Mouse (Mus musculus) left cerebral cortex, postnatal 14 days (tissue): ENCODE measurements around the gene Mettl22. TPM values are rescaled to one million over a fixed set of nuclear protein-coding genes. Genes with fewer than 3 reads are reported as not detected.

ENCODE experiments used
- DNase-seq, 2 experiments: peaks; one replicate each; pipeline ENCODE4 v3.0.0; 2021 to 2022; ENCODE audit warnings: low spot score in 2 of 2, mixed read lengths in 1 of 2
- intact Hi-C: fragments of 180-260 bp; cut with DNase I; formaldehyde crosslinking; loops from one replicate; pipeline ENCODE4 v1.15.1; 2025
- long read RNA-seq, 2 experiments: library from polyadenylated mRNA; stranded (forward); transcript quantifications; one replicate each; pipeline ENCODE4 v2.0.0; 2021
- total RNA-seq, 2 experiments: library from RNA; stranded (reverse); gene quantifications; 2 replicates each; pipeline ENCODE4 v1.2.3; 2021

The Mettl22 gene
- total RNA-seq = 10 to 100 TPM; 29.5 to 30.5 TPM
- long read RNA-seq, experiment 1, transcript Mettl22-201 (11 exons, 1,825 nt) = major isoform, 37 of 43 reads
- long read RNA-seq, experiment 1, partial matches to known transcripts = 2 of 43 reads
- long read RNA-seq, experiment 1, other reads (novel, unspliced or antisense) = 4 of 43 reads
- long read RNA-seq, experiment 2, transcript Mettl22-201 (11 exons, 1,825 nt) = major isoform, 26 of 32 reads
- long read RNA-seq, experiment 2, partial matches to known transcripts = 2 of 32 reads
- long read RNA-seq, experiment 2, other reads (novel, unspliced or antisense) = 4 of 32 reads

GRCm38 (mm10) chr16:8470603-8471481 is at the start of gene Mettl22:
Gene Mettl22, plus strand, starts transcription at chr16:8470788.
- DNase-seq = peak; percentile 92 to 94
- intact Hi-C loops = no loop called here

- no peak for DNase-seq
- intact Hi-C loops = no loop called here
Measured at GRCm38 (mm10) chr16:8420842-8421241, 49.7 kb upstream of the Mettl22 start.

- DNase-seq = no peak
- intact Hi-C loops = no loop called here
Measured at GRCm38 (mm10) chr16:8423626-8424114, 46.9 kb upstream of the Mettl22 start.

GRCm38 (mm10) chr16:8424161-8424970 is 46.2 kb upstream of the Mettl22 start:
- DNase-seq = peak; percentile 54 to 75
- intact Hi-C loops = no loop called here

GRCm38 (mm10) chr16:8424971-8425330 is 45.6 kb upstream of the Mettl22 start, which contains the start of gene Tmem114:
Gene Tmem114, minus strand, starts transcription at chr16:8425136.
- intact Hi-C loops = no loop called here
- peak in 1 of 2 experiments; percentile 26 for DNase-seq

- intact Hi-C loops = no loop called here
- DNase-seq = no peak
Measured at GRCm38 (mm10) chr16:8425736-8426135, 44.9 kb upstream of the Mettl22 start.

- DNase-seq = peak in 1 of 2 experiments; percentile 34
- intact Hi-C loops = no loop called here
Measured at GRCm38 (mm10) chr16:8429531-8429930, 41.1 kb upstream of the Mettl22 start.

GRCm38 (mm10) chr16:8432616-8433015 is 38.0 kb upstream of the Mettl22 start:
- intact Hi-C loops = no loop called here
- no peak for DNase-seq

- no peak for DNase-seq
- intact Hi-C loops = no loop called here
Measured at GRCm38 (mm10) chr16:8444911-8445310, 25.7 kb upstream of the Mettl22 start.

- no peak for DNase-seq
- intact Hi-C loops = no loop called here
Measured at GRCm38 (mm10) chr16:8446256-8446655, 24.3 kb upstream of the Mettl22 start.

GRCm38 (mm10) chr16:8453301-8453700 is 17.3 kb upstream of the Mettl22 start:
- DNase-seq = no peak
- intact Hi-C loops = no loop called here

GRCm38 (mm10) chr16:8455221-8455620 is 15.4 kb upstream of the Mettl22 start:
- no peak for DNase-seq
- intact Hi-C loops = no loop called here

GRCm38 (mm10) chr16:8458391-8458790 is 12.2 kb upstream of the Mettl22 start:
- intact Hi-C loops = no loop called here
- no peak for DNase-seq

GRCm38 (mm10) chr16:8459098-8459497 is 11.5 kb upstream of the Mettl22 start:
- intact Hi-C loops = no loop called here
- DNase-seq = peak; percentile 51 to 55

- intact Hi-C loops = no loop called here
Measured at GRCm38 (mm10) chr16:8470132-8470531, 456 bp upstream of the Mettl22 start.

GRCm38 (mm10) chr16:8487396-8488005 is 16.9 kb downstream of the Mettl22 start:
- no peak for DNase-seq
- intact Hi-C loops = no loop called here

More at GRCm38 (mm10) chr16:8470132-8470531, 456 bp upstream of the Mettl22 start:
- DNase-seq = no peak

- peak in 1 of 2 experiments; percentile 31 for DNase-seq
- intact Hi-C loops = no loop called here
Measured at GRCm38 (mm10) chr16:8489340-8489739, 18.8 kb downstream of the Mettl22 start.

- DNase-seq = no peak
- intact Hi-C loops = loop anchor here (5.0 to 10.0 kb wide), 2 partner anchors 140 to 373 kb away; no protein-coding TSS in a partner anchor
Measured at GRCm38 (mm10) chr16:8491743-8492490, 21.3 kb downstream of the Mettl22 start.
